8 mouse cellular contexts compared by ENCODE assay signal in genomic region chr4:144906001-144906889, GRCm38 (mm10). TPM values are rescaled to one million over a fixed set of nuclear protein-coding genes. Genes with fewer than 3 reads are reported as not detected.
DNase-seq lines count a peak whose midpoint lies in the region; ATAC-seq lines count a peak whose summit lies in the region.

No protein-coding gene starts in this region.

- H3K27ac ChIP-seq in embryonic facial prominence, embryonic 10.5 days (replicated peaks), result peak overlapping the region; percentile 19; the same call in 1 of the 2 replicates

- DNase-seq in lung, adult 18-20 months, result peak; percentile 77 to 78
- DNase-seq in lung, postnatal 25 days (ENCODE audit: low spot score), result no peak
- DNase-seq in embryonic facial prominence, embryonic 10.5 days (ENCODE audit: low spot score), result no peak
- DNase-seq in heart, postnatal 4 days, result peak; percentile 65
- DNase-seq in liver, result peak; percentile 60
- peak; percentile 52 to 60 for DNase-seq in natural killer cell, adult 2 months (ENCODE audit: low spot score in 2 of 2)
- DNase-seq in layer of hippocampus, postnatal 14 days (ENCODE audit: low spot score in 2 of 2), result no peak

- WGBS in embryonic facial prominence, embryonic 10.5 days, result 86% methylated on average over 8 of the region's 8 CpGs

- H3K4me3 ChIP-seq in embryonic facial prominence, embryonic 10.5 days, result no peak overlapping the region

- no peaks in the 10 kb centered on the region for H3K27me3 ChIP-seq in embryonic facial prominence, embryonic 10.5 days (replicated peaks; ENCODE audit: low read depth, poor library complexity, severe bottlenecking)

- ATAC-seq in cerebellum, adult (ENCODE audit: insufficient number of reproducible peaks, low FRiP score, low TSS enrichment), result no peak

- no peaks in the 10 kb centered on the region for H3K9me3 ChIP-seq in embryonic facial prominence, embryonic 10.5 days

- peaks cover 6% of the 10 kb centered on the region; the same call in 1 of the 2 replicates for H3K36me3 ChIP-seq in embryonic facial prominence, embryonic 10.5 days (replicated peaks)

- peaks cover 14% of the 10 kb centered on the region for H3K4me1 ChIP-seq in embryonic facial prominence, embryonic 10.5 days

RNA-seq across cellular contexts. Expression of gene Dhrs3, which starts 13.6 kb away (rescaled TPM):
- polyA plus RNA-seq in embryonic facial prominence, embryonic 10.5 days (2016; fragmentation: Nextera tagmentation; extraction: Ambion mirVana), result 22.0 and 30.2 TPM in 2 replicates
- total RNA-seq in heart, postnatal 4 days (2021), result 10 to 100 TPM; 40.6 to 50.7 TPM
- total RNA-seq in layer of hippocampus, postnatal 14 days (2021), result 10 to 100 TPM; 21.2 to 30.8 TPM

Comparison
In these comparisons a context has a peak if more than half of its experiments do, and no peak if none do; other contexts are left out.
1. DNase-seq: peak in lung, adult 18-20 months (2 of 2), heart, postnatal 4 days (single experiment), liver (single experiment) and natural killer cell, adult 2 months (2 of 2); none in lung, postnatal 25 days (single experiment), embryonic facial prominence, embryonic 10.5 days (single experiment) and layer of hippocampus, postnatal 14 days (0 of 2).